ENCODE assay signal across 13 mouse cellular contexts in genomic region chr4:55563050-55563449, GRCm38 (mm10). TPM values are rescaled to one million over a fixed set of nuclear protein-coding genes. Genes with fewer than 3 reads are reported as not detected.
DNase-seq lines count a peak whose midpoint lies in the region; ATAC-seq and TF ChIP-seq lines count a peak whose summit lies in the region.
"Had no signal": no experiment of that assay in that cellular context is flagged by ENCODE, and none has a peak within 500 bp of the region (broad histone marks: within the 10 kb centered on the region; RNA-seq: fewer than 3 reads in every experiment).

No protein-coding gene starts in this region.

- H3K9ac ChIP-seq in kidney, postnatal 0 days (ENCODE audit: low read depth, low read length), result no peak overlapping the region
- H3K9ac ChIP-seq: limb, embryonic 13.5 days had no signal

- ATAC-seq in kidney, postnatal 0 days (replicated peaks; ENCODE audit: low FRiP score, low read depth), result no peak
- ATAC-seq: intestine, embryonic 16.5 days; Patski had no signal

- TF ChIP-seq POLR2A in thymus, adult 2 months (IDR thresholded peaks at IDR 0.05; ENCODE audit: control insufficient read depth, extremely low read depth, insufficient read depth, low read length, poor library complexity), result no peak

- no peaks in the 10 kb centered on the region for H3K4me1 ChIP-seq in kidney, postnatal 0 days (replicated peaks; ENCODE audit: insufficient read depth, low read length)
- H3K4me1 ChIP-seq in thymus, adult 2 months (replicated peaks; ENCODE audit: control insufficient read depth, insufficient read depth, low read length), result no peaks in the 10 kb centered on the region

- no peaks in the 10 kb centered on the region for H3K36me3 ChIP-seq in kidney, postnatal 0 days (ENCODE audit: insufficient read depth, low read length)
- no peaks in the 10 kb centered on the region for H3K36me3 ChIP-seq in thymus, adult 2 months (ENCODE audit: control insufficient read depth, insufficient read depth, low read length)
- H3K36me3 ChIP-seq: limb, embryonic 13.5 days had no signal

- no peaks in the 10 kb centered on the region for H3K27me3 ChIP-seq in kidney, postnatal 0 days (ENCODE audit: insufficient read depth, low read length)
- H3K27me3 ChIP-seq in thymus, adult 2 months (ENCODE audit: control insufficient read depth, insufficient read depth, low read length), result no peaks in the 10 kb centered on the region
- H3K27me3 ChIP-seq: limb, embryonic 13.5 days; Patski had no signal

- peak; percentile 21 for DNase-seq in embryo, embryonic 10 days (ENCODE audit: low spot score)
- no peak for DNase-seq in embryo, embryonic 9.5 days (ENCODE audit: extremely low spot score)
- peak; percentile 44 for DNase-seq in kidney, postnatal 0 days (ENCODE audit: low spot score)
- DNase-seq in kidney, adult 9 months, result no peak
- peak; percentile 69 for DNase-seq in adipocyte (ENCODE audit: low spot score)
- DNase-seq in forelimb bud, embryonic 11.5 days (ENCODE audit: low read depth, low spot score), result peak; percentile 78
- DNase-seq in urinary bladder, adult 18-20 months (ENCODE audit: low spot score in 2 of 2), result no peak
- DNase-seq in thymus, adult 2 months, result no peak
- DNase-seq: cerebellum, adult 9-11 months; spleen, adult 18-20 months had no signal

- TF ChIP-seq CTCF in kidney, postnatal 0 days (IDR thresholded peaks at IDR 0.05; ENCODE audit: low read depth), result no peak
- TF ChIP-seq CTCF in thymus, adult 2 months (IDR thresholded peaks at IDR 0.05; ENCODE audit: borderline replicate concordance, control insufficient read depth, extremely low read depth, insufficient read depth, low read length, poor library complexity), result no peak

- no peak overlapping the region for H3K4me3 ChIP-seq in kidney, postnatal 0 days (replicated peaks; ENCODE audit: low read depth, low read length)
- no peak overlapping the region for H3K4me3 ChIP-seq in thymus, adult 2 months (ENCODE audit: control insufficient read depth, insufficient read depth, low read length)
- H3K4me3 ChIP-seq: limb, embryonic 13.5 days had no signal

- no peak overlapping the region for H3K4me2 ChIP-seq in kidney, postnatal 0 days (ENCODE audit: low read length)
- H3K4me2 ChIP-seq: limb, embryonic 13.5 days had no signal

- WGBS in kidney, postnatal 0 days, result 65% methylated on average over 8 of the region's 8 CpGs
- WGBS in thymus, adult 2 months, result 90% methylated on average over 8 of the region's 8 CpGs

- H3K27ac ChIP-seq in kidney, postnatal 0 days, result no peak overlapping the region
- H3K27ac ChIP-seq in thymus, adult 2 months (ENCODE audit: control insufficient read depth, insufficient read depth, low read length), result no peak overlapping the region
- H3K27ac ChIP-seq: limb, embryonic 13.5 days had no signal

- H3K9me3 ChIP-seq in kidney, postnatal 0 days (replicated peaks; ENCODE audit: low read length), result no peaks in the 10 kb centered on the region
- H3K9me3 ChIP-seq: limb, embryonic 13.5 days had no signal

RNA-seq across cellular contexts. Expression of gene Klf4, which starts 30.8 kb away (rescaled TPM):
- polyA plus RNA-seq in kidney, postnatal 0 days (2015; fragmentation: Nextera tagmentation; extraction: Ambion mirVana), result 6.6 and 7.3 TPM in 2 replicates
- polyA plus RNA-seq in thymus, adult 2 months (2012; rRNA removed), result 10.1 and 11.4 TPM in 2 replicates

Comparison
In these comparisons a context has a peak if more than half of its experiments do, and no peak if none do; other contexts are left out.
1. DNase-seq: peak in embryo, embryonic 10 days (single experiment), kidney, postnatal 0 days (single experiment), adipocyte (single experiment) and forelimb bud, embryonic 11.5 days (single experiment); none in embryo, embryonic 9.5 days (single experiment), kidney, adult 9 months (single experiment), urinary bladder, adult 18-20 months (0 of 2) and thymus, adult 2 months (single experiment).